Mouse (Mus musculus) lung, adult 18-20 months (tissue): ENCODE results near the gene Sccpdh.

Experiments
- DNase-seq, 2 experiments: peaks; one replicate each; pipeline ENCODE4 v3.0.0; 2022; ENCODE audit warnings: mixed read lengths in 2 of 2

Sccpdh gene

DNA sequence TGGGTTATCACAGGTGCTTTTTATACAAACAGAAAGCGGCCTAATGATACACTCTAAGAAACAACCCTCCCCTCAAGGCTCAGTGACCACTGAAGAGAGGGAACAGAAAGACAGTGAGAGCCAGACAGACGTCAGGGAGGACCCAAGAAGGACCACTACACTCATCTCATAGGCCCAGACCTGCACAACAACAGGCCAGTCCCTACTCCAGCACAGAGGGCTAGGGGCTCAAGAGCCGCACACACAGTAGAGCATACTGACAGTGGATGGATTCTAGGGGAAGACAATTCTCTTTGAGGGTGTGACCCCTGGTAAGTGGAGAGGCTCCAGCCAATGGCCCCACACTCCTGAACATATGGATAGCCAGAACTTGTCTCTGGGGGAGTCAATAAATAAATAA, 68.5 kb downstream of the Sccpdh start:
- DNase-seq: no peak
